Mouse (Mus musculus) forebrain, embryonic 16.5 days (tissue): ENCODE measurements around the gene Sp9. TPM values are rescaled to one million over a fixed set of nuclear protein-coding genes. Genes with fewer than 3 reads are reported as not detected.

ENCODE experiments used
- ATAC-seq: fragments of 200-750 bp; cut with Nextera tagmentation; 2 replicates; pipeline ENCODE4 v1.8.0; 2017; ENCODE audit warnings: mild to moderate bottlenecking, moderate library complexity
- H3K27ac ChIP-seq: fragments of 300-500 bp; sonication (generic); 2 replicates; pipeline ENCODE4 v1.5.1; 2014; ENCODE audit warnings: low read length, control low read depth
- H3K27me3 ChIP-seq: fragments of 300-500 bp; sonication (generic); replicated peaks from 2 replicates; pipeline ENCODE4 v1.6.1; 2014; ENCODE audit warnings: low read length; ENCODE audit not compliant: control insufficient read depth, insufficient read depth
- H3K36me3 ChIP-seq: fragments of 300-500 bp; sonication (generic); 2 replicates; pipeline ENCODE4 v1.6.1; 2014; ENCODE audit not compliant: control insufficient read depth, insufficient read depth
- H3K4me1 ChIP-seq: fragments of 300-500 bp; sonication (generic); replicated peaks from 2 replicates; pipeline ENCODE4 v1.6.1; 2014; ENCODE audit warnings: low read length; ENCODE audit not compliant: control insufficient read depth, insufficient read depth
- H3K4me2 ChIP-seq: fragments of 300-500 bp; sonication (generic); 2 replicates; pipeline ENCODE4 v1.6.1; 2014; ENCODE audit warnings: mild to moderate bottlenecking, low read length, control low read depth
- H3K4me3 ChIP-seq: fragments of 300-500 bp; sonication (generic); replicated peaks from 2 replicates; pipeline ENCODE4 v1.5.1; 2014; ENCODE audit warnings: mild to moderate bottlenecking, low read length, control low read depth
- H3K9ac ChIP-seq: fragments of 300-500 bp; sonication (generic); replicated peaks from 2 replicates; pipeline ENCODE4 v1.6.1; 2014; ENCODE audit warnings: low read depth, low read length, control low read depth
- H3K9me3 ChIP-seq: fragments of 300-500 bp; sonication (generic); 2 replicates; pipeline ENCODE4 v1.6.1; 2016; ENCODE audit warnings: low read length; ENCODE audit not compliant: control insufficient read depth
- WGBS: fragments of 180-500 bp; shearing (Covaris S2); extraction: QIAGEN DNeasy Blood & Tissue Kit; methylation state at CpG from one replicate; pipeline ENCODE4 v1.1.7; 2014; 5-methylcytosine and 5-hydroxymethylcytosine counted together
- polyA plus RNA-seq: library from polyadenylated mRNA; unstranded; fragments of >200 nt; fragmentation: Nextera tagmentation; extraction: Ambion mirVana; gene quantifications from 2 replicates; pipeline ENCODE4 v1.2.1, GENCODE M21; 2015

The Sp9 gene
- polyA plus RNA-seq, 1 experiment from 2014 or later, result 6.6 TPM

DNA sequence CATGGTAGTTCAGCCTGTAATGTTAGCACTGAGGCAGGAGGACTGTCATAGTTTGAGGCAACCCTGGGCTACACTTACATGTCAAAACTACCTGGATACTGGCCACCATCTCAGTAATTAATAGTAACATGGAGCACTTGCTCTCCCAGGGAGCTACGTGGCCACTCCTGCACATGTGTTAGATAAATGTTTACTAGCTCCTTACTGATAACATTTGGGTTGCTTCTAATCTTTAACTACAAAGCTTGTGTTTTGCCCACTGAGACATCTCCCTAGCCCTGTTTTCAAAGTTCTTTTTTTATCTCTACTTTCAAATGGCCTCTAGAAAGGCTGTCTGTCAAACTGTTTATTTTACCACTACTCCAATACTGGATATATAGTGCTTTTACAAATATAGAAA is 30.3 kb downstream of the Sp9 start:
- H3K27me3 ChIP-seq, result no peaks in the 10 kb centered on the region
- ATAC-seq, result no peak
- no peak overlapping the region for H3K4me3 ChIP-seq
- no peak overlapping the region for H3K27ac ChIP-seq
- H3K4me2 ChIP-seq, result no peak overlapping the region
- 100% methylated on average over 1 of the region's 1 CpGs for WGBS
- no peaks in the 10 kb centered on the region for H3K9me3 ChIP-seq
- no peaks in the 10 kb centered on the region for H3K4me1 ChIP-seq
- no peak overlapping the region for H3K9ac ChIP-seq
- H3K36me3 ChIP-seq, result peaks cover 11% of the 10 kb centered on the region; the same call in 1 of the 2 replicates

GRCm38 (mm10) chr2:73302722-73303121 is 31.0 kb downstream of the Sp9 start:
- H3K9ac ChIP-seq, result no peak overlapping the region
- ATAC-seq, result no peak
- H3K9me3 ChIP-seq, result no peaks in the 10 kb centered on the region
- no peak overlapping the region for H3K27ac ChIP-seq
- 96% methylated on average over 9 of the region's 9 CpGs for WGBS
- no peak overlapping the region for H3K4me2 ChIP-seq
- peaks cover 11% of the 10 kb centered on the region; the same call in 1 of the 2 replicates for H3K36me3 ChIP-seq
- H3K4me3 ChIP-seq, result no peak overlapping the region
- H3K4me1 ChIP-seq, result no peaks in the 10 kb centered on the region
- H3K27me3 ChIP-seq, result no peaks in the 10 kb centered on the region

DNA sequence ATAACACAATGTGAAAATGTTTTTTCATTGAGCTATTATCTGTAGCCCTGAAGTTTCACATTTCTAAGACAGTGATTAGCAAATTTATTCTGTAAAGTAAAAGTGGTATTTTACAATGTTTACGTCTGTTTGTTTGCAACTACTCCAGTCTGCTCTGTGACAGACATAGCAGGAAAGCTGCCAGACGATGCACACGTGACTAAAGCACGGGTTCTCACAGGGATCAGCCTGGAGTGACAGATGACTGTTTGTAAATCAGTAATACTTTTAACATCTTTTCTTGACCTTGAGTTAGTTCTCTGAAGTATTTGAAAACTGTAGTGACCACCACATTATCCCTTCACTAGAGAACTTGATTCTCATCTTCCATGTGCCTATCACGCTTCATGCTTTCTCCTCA is 32.8 kb downstream of the Sp9 start:
- H3K36me3 ChIP-seq, result peaks cover 17% of the 10 kb centered on the region
- no peak overlapping the region for H3K9ac ChIP-seq
- H3K27me3 ChIP-seq, result no peaks in the 10 kb centered on the region
- no peaks in the 10 kb centered on the region for H3K9me3 ChIP-seq
- ATAC-seq, result no peak
- no peak overlapping the region for H3K27ac ChIP-seq
- no peaks in the 10 kb centered on the region for H3K4me1 ChIP-seq
- 88% methylated on average over 5 of the region's 5 CpGs for WGBS
- no peak overlapping the region for H3K4me2 ChIP-seq
- H3K4me3 ChIP-seq, result no peak overlapping the region

DNA sequence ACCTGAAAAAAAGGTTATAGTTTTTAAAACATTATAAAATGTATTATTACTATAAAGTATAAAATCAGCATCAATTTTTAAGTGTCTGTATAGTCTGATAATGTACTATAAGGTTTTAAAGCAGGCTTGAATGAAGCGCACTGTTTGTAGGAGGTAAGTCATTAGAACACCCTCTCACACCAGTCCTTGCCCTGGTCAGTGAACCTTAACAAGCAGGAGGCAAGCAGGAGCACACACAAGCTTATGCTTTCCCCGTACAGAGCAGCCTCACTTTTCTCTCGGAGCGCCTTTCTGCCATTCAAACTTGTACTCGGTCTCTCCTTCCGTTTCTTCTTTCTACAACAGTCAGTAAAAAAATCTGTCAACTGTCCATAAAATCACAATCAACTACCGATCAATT is 34.3 kb downstream of the Sp9 start:
- WGBS, result 86% methylated on average over 7 of the region's 7 CpGs
- H3K36me3 ChIP-seq, result peaks cover 18% of the 10 kb centered on the region
- no peak for ATAC-seq

DNA sequence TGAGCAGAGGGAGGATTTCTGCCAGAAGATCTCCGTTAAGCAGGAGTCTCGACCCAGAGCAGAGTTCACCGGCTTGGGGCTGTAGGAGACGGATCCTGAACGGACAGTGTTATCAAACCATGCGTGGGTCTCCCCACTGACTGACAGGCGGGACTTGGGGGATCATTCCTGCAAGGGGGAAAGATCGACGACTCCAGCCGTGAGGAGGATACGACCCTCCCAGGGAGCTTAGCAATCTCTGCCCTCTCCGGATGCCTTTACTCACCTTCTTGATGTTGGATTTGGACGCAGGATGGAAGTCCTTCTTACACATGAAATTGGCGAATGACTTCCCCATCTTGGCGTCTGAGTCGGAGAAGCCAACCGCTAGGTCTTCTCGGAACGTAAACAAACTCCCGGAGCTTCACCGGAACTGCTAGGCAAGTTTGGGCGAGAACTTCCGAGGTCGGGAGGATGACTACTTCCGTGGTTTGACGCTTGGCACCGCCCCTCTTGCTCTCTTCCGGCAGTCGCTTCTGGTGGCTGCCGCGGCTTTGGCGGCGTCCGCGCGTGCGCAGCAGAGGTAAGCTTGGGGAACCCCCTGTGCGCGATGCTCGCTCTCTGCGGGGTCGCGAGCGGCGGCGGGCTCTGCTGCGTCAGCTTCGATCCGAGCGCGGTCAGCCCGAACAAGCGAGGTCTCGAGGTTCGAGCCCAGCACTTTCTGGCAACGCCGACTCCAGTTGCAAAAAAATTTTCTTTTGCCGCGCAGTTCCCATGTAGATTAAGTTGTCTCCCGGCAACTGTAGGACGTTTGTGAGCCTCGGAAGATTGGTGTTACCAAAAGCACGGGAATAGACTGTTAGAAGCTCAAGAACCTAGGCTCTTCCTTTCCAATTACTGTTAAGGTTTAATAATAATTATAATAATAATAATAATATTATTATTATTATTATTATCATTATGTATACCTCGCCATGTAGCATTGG is 40.7 kb downstream of the Sp9 start, which contains the start of the genes Scrn3 and Cir1:
Gene Scrn3 (plus strand): TSS at position 450 of the 965 bp plus-strand sequence.
Gene Cir1 (minus strand): TSS at position 550 of the 965 bp plus-strand sequence.
- WGBS, result under 1% methylated on average over 64 of the region's 64 CpGs
- H3K9me3 ChIP-seq, result no peaks in the 10 kb centered on the region
- peak within 1 kb of the TSS; percentile 95 for H3K4me2 ChIP-seq
- peak within 1 kb of the TSS; percentile 84 for H3K4me3 ChIP-seq
- no peaks in the 10 kb centered on the region for H3K27me3 ChIP-seq
- H3K9ac ChIP-seq, result peak within 1 kb of the TSS; percentile 72
- peak; percentile 98 for ATAC-seq
- peaks cover 10% of the 10 kb centered on the region for H3K36me3 ChIP-seq
- H3K27ac ChIP-seq, result peak within 1 kb of the TSS; percentile 84
- H3K4me1 ChIP-seq, result peaks cover 13% of the 10 kb centered on the region

More for the DNA sequence above, 34.3 kb downstream of the Sp9 start:
- H3K9ac ChIP-seq, result no peak overlapping the region
- H3K4me2 ChIP-seq, result no peak overlapping the region
- H3K4me3 ChIP-seq, result no peak overlapping the region
- H3K4me1 ChIP-seq, result peaks cover 1% of the 10 kb centered on the region; the same call in 1 of the 2 replicates
- no peak overlapping the region for H3K27ac ChIP-seq
- H3K27me3 ChIP-seq, result no peaks in the 10 kb centered on the region
- no peaks in the 10 kb centered on the region for H3K9me3 ChIP-seq

- H3K4me2 ChIP-seq, result peak overlapping the region; percentile 63
- peak overlapping the region; percentile 72 for H3K9ac ChIP-seq
- peak overlapping the region; percentile 84 for H3K4me3 ChIP-seq
- peaks cover 10% of the 10 kb centered on the region for H3K36me3 ChIP-seq
- H3K27me3 ChIP-seq, result no peaks in the 10 kb centered on the region
- peaks cover 13% of the 10 kb centered on the region for H3K4me1 ChIP-seq
- no peaks in the 10 kb centered on the region for H3K9me3 ChIP-seq
- H3K27ac ChIP-seq, result peak overlapping the region; percentile 84
- WGBS, result 41% methylated on average over 14 of the region's 14 CpGs
- ATAC-seq, result peak; percentile 21
Measured at GRCm38 (mm10) chr2:73313117-73313501, 41.4 kb downstream of the Sp9 start.

DNA sequence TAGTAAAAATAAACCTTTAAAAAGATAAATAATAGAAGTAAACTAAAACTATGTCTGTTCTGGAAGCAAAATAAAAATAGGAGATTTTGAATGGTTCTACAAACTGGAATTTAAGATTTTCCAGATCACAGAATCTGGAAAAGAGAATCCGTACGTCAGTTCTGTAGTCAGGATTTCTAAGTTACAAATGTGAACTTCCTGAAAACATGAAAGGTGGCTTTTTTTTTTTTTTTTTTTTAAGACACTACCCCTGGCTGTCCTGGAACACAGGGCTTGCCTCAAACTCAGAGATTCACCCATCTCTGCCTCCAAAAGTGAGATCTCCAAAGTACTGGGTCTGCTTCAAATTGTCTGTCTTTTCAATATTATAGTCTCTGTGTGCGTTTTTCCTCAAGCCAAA is 42.6 kb downstream of the Sp9 start:
- WGBS, result 95% methylated on average over 3 of the region's 3 CpGs
- no peak for ATAC-seq

DNA sequence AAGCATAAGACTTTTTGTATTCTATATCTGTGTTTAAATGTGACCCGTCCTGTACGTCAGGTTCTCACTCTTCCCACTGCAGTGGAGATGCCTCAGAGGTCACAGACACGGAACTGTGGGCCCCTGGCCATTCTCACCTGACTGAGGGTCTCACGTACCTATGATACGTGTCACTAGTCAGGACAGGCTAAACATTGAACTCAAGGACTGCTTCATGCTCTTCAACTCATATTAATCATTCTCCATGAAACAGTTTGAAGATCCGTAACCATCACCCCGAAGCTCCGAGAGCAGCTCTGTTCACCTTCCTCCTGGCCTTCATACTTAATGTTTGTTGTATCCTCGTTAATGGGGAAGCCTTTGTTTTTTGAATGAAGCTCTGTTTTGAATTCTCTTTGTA is 45.7 kb downstream of the Sp9 start:
- no peak overlapping the region for H3K4me2 ChIP-seq

More for the DNA sequence above, 42.6 kb downstream of the Sp9 start:
- Histone ChIP-seq H3K4me1 (peaks cover 13% of the 10 kb centered on the region), H3K27me3 (no peaks in the 10 kb centered on the region), H3K36me3 (peaks cover 3% of the 10 kb centered on the region; the same call in 1 of the 2 replicates), H3K27ac (no peak overlapping the region), H3K9ac (no peak overlapping the region), H3K9me3 (no peaks in the 10 kb centered on the region), H3K4me3 (no peak overlapping the region), H3K4me2 (no peak overlapping the region)

GRCm38 (mm10) chr2:73319218-73319617 is 47.5 kb downstream of the Sp9 start:
- H3K4me1 ChIP-seq, result no peaks in the 10 kb centered on the region
- H3K36me3 ChIP-seq, result no peaks in the 10 kb centered on the region
- H3K27ac ChIP-seq, result no peak overlapping the region
- no peak overlapping the region for H3K4me3 ChIP-seq
- no peak overlapping the region for H3K9ac ChIP-seq
- ATAC-seq, result no peak
- no peak overlapping the region for H3K4me2 ChIP-seq
- H3K9me3 ChIP-seq, result no peaks in the 10 kb centered on the region
- H3K27me3 ChIP-seq, result no peaks in the 10 kb centered on the region
- 90% methylated on average over 5 of the region's 5 CpGs for WGBS

More for the DNA sequence above, 45.7 kb downstream of the Sp9 start:
- ATAC-seq, result no peak
- peaks cover 4% of the 10 kb centered on the region for H3K4me1 ChIP-seq
- H3K4me3 ChIP-seq, result no peak overlapping the region
- H3K36me3 ChIP-seq, result no peaks in the 10 kb centered on the region
- H3K9ac ChIP-seq, result no peak overlapping the region
- no peak overlapping the region for H3K27ac ChIP-seq
- H3K9me3 ChIP-seq, result no peaks in the 10 kb centered on the region
- 90% methylated on average over 9 of the region's 9 CpGs for WGBS
- H3K27me3 ChIP-seq, result no peaks in the 10 kb centered on the region
